Mouse (Mus musculus) forebrain, embryonic 11.5 days (tissue): Measurements from ENCODE around the gene Sbf2. TPM values are rescaled to one million over a fixed set of nuclear protein-coding genes. Genes with fewer than 3 reads are reported as not detected.
"Not testable (repeated sequence)": the region's sequence is repeated elsewhere in the genome, so short reads cannot be mapped to it uniquely, and the experiment has no call there.

Experiments
- ATAC-seq: fragments of 200-750 bp; cut with Nextera tagmentation; replicated peaks from 2 replicates; pipeline ENCODE4 v1.8.0; 2017; ENCODE audit warnings: moderate TSS enrichment; ENCODE audit not compliant: low FRiP score
- DNase-seq: peaks from one replicate; pipeline ENCODE4 v3.0.0-alpha.2; 2017; ENCODE audit warnings: low spot score
- H3K27ac ChIP-seq: fragments of 300-500 bp; sonication (generic); 2 replicates; pipeline ENCODE4 v1.5.1; 2014; ENCODE audit warnings: low read depth, low read length
- H3K27me3 ChIP-seq: fragments of 300-500 bp; sonication (generic); 2 replicates; pipeline ENCODE4 v1.6.1; 2014; ENCODE audit warnings: mild to moderate bottlenecking, low read length, mixed read lengths; ENCODE audit not compliant: control insufficient read depth, insufficient read depth
- H3K36me3 ChIP-seq: fragments of 300-500 bp; sonication (generic); 2 replicates; pipeline ENCODE4 v1.6.1; 2014; ENCODE audit warnings: mild to moderate bottlenecking, low read length, moderate library complexity, mixed read lengths; ENCODE audit not compliant: control insufficient read depth, insufficient read depth
- H3K4me1 ChIP-seq: fragments of 300-500 bp; sonication (generic); replicated peaks from 2 replicates; pipeline ENCODE4 v1.6.1; 2014; ENCODE audit warnings: low read length, mixed read lengths; ENCODE audit not compliant: control insufficient read depth, insufficient read depth
- H3K4me2 ChIP-seq: fragments of 300-500 bp; sonication (generic); 2 replicates; pipeline ENCODE4 v1.6.1; 2014; ENCODE audit warnings: low read depth, mild to moderate bottlenecking, low read length, moderate library complexity, mixed read lengths; ENCODE audit not compliant: severe bottlenecking
- H3K4me3 ChIP-seq: fragments of 300-500 bp; sonication (generic); 2 replicates; pipeline ENCODE4 v1.5.1; 2014; ENCODE audit warnings: low read depth, low read length
- H3K9ac ChIP-seq: fragments of 300-500 bp; sonication (generic); 2 replicates; pipeline ENCODE4 v1.6.1; 2014; ENCODE audit warnings: low read length
- H3K9me3 ChIP-seq: fragments of 300-500 bp; sonication (generic); 2 replicates; pipeline ENCODE4 v1.6.1; 2016; ENCODE audit warnings: low read length, mixed read lengths; ENCODE audit not compliant: control insufficient read depth
- WGBS: fragments of 180-500 bp; shearing (Covaris S2); extraction: QIAGEN DNeasy Blood & Tissue Kit; methylation state at CpG from one replicate; pipeline ENCODE4 v1.1.7; 2014; 5-methylcytosine and 5-hydroxymethylcytosine counted together
- polyA plus RNA-seq: library from polyadenylated mRNA; unstranded; fragments of >200 nt; fragmentation: Nextera tagmentation; extraction: Ambion mirVana; gene quantifications from 2 replicates; pipeline ENCODE4 v1.2.1, GENCODE M21; 2014

Sbf2 gene
- polyA plus RNA-seq, 1 experiment from 2014 or later: 45.1 TPM

GRCm38 (mm10) chr7:110414276-110414675 lies 200.4 kb downstream of the Sbf2 start:
- DNase-seq (no peak), ATAC-seq (no peak)
- Histone ChIP-seq H3K9me3 (no peaks in the 10 kb centered on the region), H3K9ac (no peak overlapping the region), H3K4me3 (no peak overlapping the region), H3K4me2 (no peak overlapping the region), H3K36me3 (no peaks in the 10 kb centered on the region), H3K27me3 (no peaks in the 10 kb centered on the region), H3K4me1 (no peaks in the 10 kb centered on the region), H3K27ac (no peak overlapping the region)
- 89% methylated on average over 5 of the region's 5 CpGs for WGBS

DNA sequence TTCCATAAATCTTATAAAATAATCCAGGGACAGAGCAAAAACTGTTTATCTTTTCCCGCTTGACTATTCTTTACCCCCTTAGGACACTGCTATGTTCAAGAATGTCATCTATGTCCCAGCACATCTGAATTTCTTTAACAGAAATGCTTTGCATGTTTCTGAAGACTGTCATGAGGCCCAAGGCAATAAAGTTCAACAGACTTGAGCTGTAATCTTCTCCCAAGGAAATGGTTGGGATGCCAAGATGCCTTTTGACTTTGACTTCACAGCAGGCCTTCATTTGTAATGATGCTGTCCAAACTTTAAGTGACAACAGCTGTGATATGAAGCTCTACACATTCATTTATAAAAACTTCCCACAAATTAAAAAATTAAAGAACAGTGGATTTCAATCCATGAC lies 212.6 kb downstream of the Sbf2 start:
- no peak overlapping the region for H3K4me2 ChIP-seq
- H3K9ac ChIP-seq: no peak overlapping the region
- no peak overlapping the region for H3K4me3 ChIP-seq
- no peaks in the 10 kb centered on the region for H3K27me3 ChIP-seq
- DNase-seq (no peak), ATAC-seq (no peak)
- H3K9me3 ChIP-seq: no peaks in the 10 kb centered on the region
- no peaks in the 10 kb centered on the region for H3K36me3 ChIP-seq
- WGBS: 79% methylated on average over 1 of the region's 1 CpGs
- H3K4me1 ChIP-seq: no peaks in the 10 kb centered on the region
- H3K27ac ChIP-seq: no peak overlapping the region

DNA sequence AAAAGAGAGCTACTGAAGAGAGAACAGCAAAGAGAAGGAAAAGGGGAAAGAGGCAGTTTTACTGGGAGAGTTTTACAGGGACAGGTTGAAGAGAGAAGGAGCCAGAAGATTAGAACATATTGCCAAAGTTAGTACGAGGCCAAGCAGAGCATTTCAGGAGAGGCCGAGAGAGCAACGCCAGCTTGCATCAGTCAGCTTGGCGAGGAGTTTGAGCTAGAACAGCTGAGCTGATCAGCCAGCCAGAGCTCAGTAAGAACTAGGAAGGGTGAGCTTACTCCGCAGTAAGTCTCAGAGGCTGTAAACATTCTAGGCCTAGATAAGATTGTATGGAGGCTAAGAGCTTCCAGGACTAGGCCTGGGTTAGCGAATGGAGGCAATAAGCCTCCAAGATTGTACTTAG lies 222.1 kb downstream of the Sbf2 start:
- no peak overlapping the region for H3K27ac ChIP-seq
- H3K4me2 ChIP-seq: no peak overlapping the region
- H3K9ac ChIP-seq: no peak overlapping the region
- 94% methylated on average over 6 of the region's 6 CpGs for WGBS
- no peaks in the 10 kb centered on the region for H3K36me3 ChIP-seq
- no peak overlapping the region for H3K4me3 ChIP-seq
- no peak for DNase-seq
- no peaks in the 10 kb centered on the region for H3K9me3 ChIP-seq
- no peaks in the 10 kb centered on the region for H3K4me1 ChIP-seq
- H3K27me3 ChIP-seq: no peaks in the 10 kb centered on the region
- no peak for ATAC-seq

GRCm38 (mm10) chr7:110391632-110392031 lies 223.1 kb downstream of the Sbf2 start:
- DNase-seq: no peak
- Histone ChIP-seq H3K27me3 (no peaks in the 10 kb centered on the region), H3K4me3 (no peak overlapping the region), H3K36me3 (no peaks in the 10 kb centered on the region), H3K4me2 (no peak overlapping the region), H3K9me3 (no peaks in the 10 kb centered on the region), H3K27ac (no peak overlapping the region), H3K4me1 (no peaks in the 10 kb centered on the region), H3K9ac (no peak overlapping the region)
- ATAC-seq: no peak
- 78% methylated on average over 2 of the region's 2 CpGs for WGBS

- H3K4me2 ChIP-seq, H3K4me3 ChIP-seq, DNase-seq, H3K9me3 ChIP-seq, H3K27me3 ChIP-seq, ATAC-seq, H3K36me3 ChIP-seq, H3K4me1 ChIP-seq, H3K27ac ChIP-seq, H3K9ac ChIP-seq: not testable (repeated sequence)
- 73% methylated on average over 2 of the region's 2 CpGs for WGBS
These were observed 225.8 kb downstream of the Sbf2 start for GRCm38 (mm10) chr7:110388889-110389288.

- Histone ChIP-seq H3K4me1 (no peaks in the 10 kb centered on the region), H3K4me2 (no peak overlapping the region), H3K36me3 (no peaks in the 10 kb centered on the region), H3K27me3 (no peaks in the 10 kb centered on the region), H3K27ac (no peak overlapping the region), H3K4me3 (no peak overlapping the region), H3K9me3 (no peaks in the 10 kb centered on the region), H3K9ac (no peak overlapping the region)
- no peak for ATAC-seq
- WGBS: 38% methylated on average over 2 of the region's 2 CpGs
- no peak for DNase-seq
These were observed 227.2 kb downstream of the Sbf2 start for GRCm38 (mm10) chr7:110387565-110387964.

GRCm38 (mm10) chr7:110385482-110385881 lies 229.2 kb downstream of the Sbf2 start:
- ATAC-seq: no peak
- Histone ChIP-seq H3K9me3 (no peaks in the 10 kb centered on the region), H3K9ac (no peak overlapping the region), H3K4me3 (no peak overlapping the region), H3K4me1 (no peaks in the 10 kb centered on the region), H3K27me3 (no peaks in the 10 kb centered on the region), H3K4me2 (no peak overlapping the region), H3K36me3 (no peaks in the 10 kb centered on the region), H3K27ac (no peak overlapping the region)
- 91% methylated on average over 1 of the region's 1 CpGs for WGBS
- DNase-seq: no peak

DNA sequence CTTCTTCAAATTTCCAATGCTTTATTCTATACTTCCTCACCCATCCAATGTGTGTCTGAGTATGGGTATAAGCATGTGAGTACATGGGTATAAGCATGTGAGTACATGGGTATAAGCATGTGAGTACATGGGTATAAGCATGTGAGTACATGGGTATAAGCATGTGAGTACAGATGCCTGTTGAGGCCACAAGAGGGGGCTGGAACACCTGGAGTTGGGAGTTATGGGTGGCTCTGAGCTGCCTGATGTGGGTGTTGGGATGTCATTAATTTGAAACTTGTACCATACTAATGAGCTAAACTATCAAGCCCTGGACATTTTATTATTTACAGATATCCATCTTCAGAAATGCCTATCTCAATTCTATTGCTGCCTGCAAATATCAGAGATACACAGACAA lies 230.4 kb downstream of the Sbf2 start:
- ATAC-seq (no peak), DNase-seq (no peak)
- no peak overlapping the region for H3K27ac ChIP-seq
- no peaks in the 10 kb centered on the region for H3K9me3 ChIP-seq
- no peaks in the 10 kb centered on the region for H3K4me1 ChIP-seq
- H3K27me3 ChIP-seq: no peaks in the 10 kb centered on the region
- H3K36me3 ChIP-seq: no peaks in the 10 kb centered on the region
- no peak overlapping the region for H3K9ac ChIP-seq
- H3K4me2 ChIP-seq: no peak overlapping the region
- no peak overlapping the region for H3K4me3 ChIP-seq

DNA sequence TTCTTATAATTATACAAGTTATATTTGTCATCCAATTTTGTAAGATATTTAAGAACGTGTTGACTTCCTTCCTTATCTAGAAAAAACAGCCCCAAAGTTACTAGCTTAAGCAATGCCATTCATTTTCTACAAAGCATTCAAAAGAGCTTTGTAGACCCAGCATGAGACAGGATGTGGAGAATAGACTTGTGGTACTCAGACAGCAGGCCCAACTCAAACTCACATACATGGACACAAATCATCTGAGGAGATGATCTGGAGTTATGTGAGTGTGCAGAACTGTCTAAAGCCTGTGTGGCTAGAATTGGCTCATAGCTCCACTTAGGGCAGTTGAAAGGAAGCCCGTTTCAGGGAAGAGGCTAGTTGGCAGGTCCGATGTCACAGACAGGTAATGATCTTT lies 233.1 kb downstream of the Sbf2 start:
- no peak overlapping the region for H3K4me2 ChIP-seq
- DNase-seq (no peak), ATAC-seq (no peak)
- no peak overlapping the region for H3K27ac ChIP-seq
- no peaks in the 10 kb centered on the region for H3K27me3 ChIP-seq
- H3K4me1 ChIP-seq: no peaks in the 10 kb centered on the region
- 91% methylated on average over 3 of the region's 3 CpGs for WGBS
- H3K36me3 ChIP-seq: no peaks in the 10 kb centered on the region
- H3K9ac ChIP-seq: no peak overlapping the region
- H3K4me3 ChIP-seq: no peak overlapping the region
- H3K9me3 ChIP-seq: no peaks in the 10 kb centered on the region
